Mouse (Mus musculus): ENCODE results near the gene Gtf3c5. TPM values are rescaled to one million over a fixed set of nuclear protein-coding genes. Genes with fewer than 3 reads are reported as not detected.

Gtf3c5 gene
- total RNA-seq, 4 experiments from 2014 or later = 21.4 to 26.3 (median 23.4) TPM

Small RNA genes lying within 50 kb of the gene (microRNA-seq; reads per million reads assigned to microRNA genes)
- 0 reads per million in 2 experiments for gene Gm22824

Other genes starting within 250 kb of the Gtf3c5 start
- 10 to 100 TPM in 2 of 4 experiments, 1 to 10 TPM in 2; 6.2 to 14.0 (median 10.4) TPM for gene Ppp1r26, start 137.0 kb downstream of the Gtf3c5 start, total RNA-seq (2022)
- gene 1700007K13Rik, start 117.4 kb downstream of the Gtf3c5 start, total RNA-seq (2022) = under 1 TPM in 3 of 4 experiments, not detected in 1; 0.49 to 0.99 (median 0.89) TPM
- 10 to 100 TPM; 39.7 to 52.1 (median 46.1) TPM for gene Mrps2, start 115.7 kb downstream of the Gtf3c5 start, total RNA-seq (2022)
- 10 to 100 TPM in 1 of 4 experiments, 1 to 10 TPM in 3; 4.8 to 12.6 (median 6.7) TPM for gene Gbgt1, start 86.9 kb downstream of the Gtf3c5 start, total RNA-seq (2022)
- 1 to 10 TPM; 3.0 to 5.1 (median 4.7) TPM for gene Gm10134, start 77.7 kb downstream of the Gtf3c5 start, total RNA-seq (2022)
- 10 to 100 TPM; 33.3 to 51.0 (median 38.6) TPM for gene Ralgds, start 70.6 kb downstream of the Gtf3c5 start, total RNA-seq (2022)
- not detected for gene Cel, start 20.3 kb downstream of the Gtf3c5 start, total RNA-seq (2022)
- not detected for gene Gfi1b, start 38.2 kb upstream of the Gtf3c5 start, total RNA-seq (2022)
- 10 to 100 TPM; 20.0 to 30.8 (median 25.2) TPM for gene Tsc1, start 57.5 kb upstream of the Gtf3c5 start, total RNA-seq (2022)
- under 1 TPM in 3 of 4 experiments, not detected in 1; 0.52 to 0.77 (median 0.75) TPM for gene Spaca9, start 116.0 kb upstream of the Gtf3c5 start, total RNA-seq (2022)
- under 1 TPM; 0.20 to 0.80 (median 0.62) TPM for gene Ak8, start 116.4 kb upstream of the Gtf3c5 start, total RNA-seq (2022)

Data from adrenal gland, adult 8-10 months (tissue).